ENCODE assay signal across 16 mouse cellular contexts in the genomic region with DNA sequence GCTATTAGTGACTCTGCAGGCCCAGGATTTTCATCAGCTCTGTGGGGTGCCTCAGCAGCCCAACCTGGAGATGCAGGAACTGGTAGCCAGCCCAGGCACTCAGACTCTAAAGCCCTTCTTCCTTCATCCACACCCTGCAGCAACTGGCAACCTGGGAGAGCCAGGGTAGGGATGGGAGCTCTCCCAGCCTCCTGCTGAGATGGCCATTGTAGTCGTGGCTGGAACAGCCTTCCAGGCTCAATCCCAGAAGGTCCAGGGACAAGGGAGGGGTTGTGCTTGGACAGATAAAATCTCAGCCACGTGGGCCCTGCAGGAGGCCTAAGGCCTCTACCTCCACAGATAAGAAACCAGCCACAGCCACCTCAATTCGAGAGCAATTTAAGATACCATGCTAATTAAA. TPM values are rescaled to one million over a fixed set of nuclear protein-coding genes. Genes with fewer than 3 reads are reported as not detected.
A peak's percentile ranks its signal among the peaks of the same experiment; 100 is the strongest.
DNase-seq lines count a peak whose midpoint lies in the region; ATAC-seq lines count a peak whose summit lies in the region.
"Had no signal": no experiment of that assay in that cellular context is flagged by ENCODE, and none has a peak within 500 bp of the region (broad histone marks: within the 10 kb centered on the region; RNA-seq: fewer than 3 reads in every experiment).

No protein-coding gene starts in this region.

- H3K9ac ChIP-seq in kidney, embryonic 16.5 days (replicated peaks; ENCODE audit: low read length), result no peak overlapping the region
- H3K9ac ChIP-seq in embryonic facial prominence, embryonic 15.5 days, result no peak overlapping the region
- H3K9ac ChIP-seq in stomach, embryonic 14.5 days (replicated peaks; ENCODE audit: low read depth, low read length), result no peak overlapping the region
- H3K9ac ChIP-seq: forebrain, embryonic 12.5 days had no signal

- no peak overlapping the region for H3K4me2 ChIP-seq in kidney, embryonic 16.5 days (replicated peaks; ENCODE audit: low read depth, low read length)
- H3K4me2 ChIP-seq in embryonic facial prominence, embryonic 15.5 days (replicated peaks), result no peak overlapping the region
- H3K4me2 ChIP-seq in stomach, embryonic 14.5 days (replicated peaks; ENCODE audit: low read depth, low read length), result no peak overlapping the region
- H3K4me2 ChIP-seq: forebrain, embryonic 12.5 days had no signal

- ATAC-seq in kidney, embryonic 16.5 days (ENCODE audit: low FRiP score, low TSS enrichment), result 0 out of 2 replicates have a peak, but pooled peaks have one; percentile 11
- ATAC-seq in embryonic facial prominence, embryonic 15.5 days (ENCODE audit: insufficient number of reproducible peaks, low FRiP score, low TSS enrichment, low read depth), result no peak
- ATAC-seq in stomach, embryonic 14.5 days (ENCODE audit: insufficient number of reproducible peaks, insufficient read depth, low FRiP score, low read depth), result no peak
- ATAC-seq: hindbrain, postnatal 0 days; Patski had no signal

- WGBS in kidney, embryonic 16.5 days, result 14% methylated on average over 3 of the region's 3 CpGs
- WGBS in embryonic facial prominence, embryonic 15.5 days, result 9% methylated on average over 3 of the region's 3 CpGs
- WGBS in stomach, embryonic 14.5 days, result 14% methylated on average over 3 of the region's 3 CpGs

- H3K4me1 ChIP-seq in kidney, embryonic 16.5 days (ENCODE audit: insufficient read depth, low read length), result peaks cover 43% of the 10 kb centered on the region
- peaks cover 54% of the 10 kb centered on the region for H3K4me1 ChIP-seq in embryonic facial prominence, embryonic 15.5 days
- peaks cover 15% of the 10 kb centered on the region for H3K4me1 ChIP-seq in stomach, embryonic 14.5 days (ENCODE audit: control insufficient read depth, insufficient read depth, low read length)

- no peaks in the 10 kb centered on the region for H3K36me3 ChIP-seq in kidney, embryonic 16.5 days (ENCODE audit: insufficient read depth, low read length)
- H3K36me3 ChIP-seq in embryonic facial prominence, embryonic 15.5 days, result no peaks in the 10 kb centered on the region
- H3K36me3 ChIP-seq in stomach, embryonic 14.5 days (ENCODE audit: control insufficient read depth, insufficient read depth, low read length), result no peaks in the 10 kb centered on the region
- H3K36me3 ChIP-seq: forebrain, embryonic 12.5 days had no signal

- no peak overlapping the region for H3K4me3 ChIP-seq in kidney, embryonic 16.5 days (ENCODE audit: low read length)
- no peak overlapping the region for H3K4me3 ChIP-seq in embryonic facial prominence, embryonic 15.5 days (replicated peaks)
- H3K4me3 ChIP-seq in stomach, embryonic 14.5 days (ENCODE audit: low read depth, low read length), result no peak overlapping the region
- H3K4me3 ChIP-seq: forebrain, embryonic 12.5 days; heart, adult 2 months had no signal

- H3K27ac ChIP-seq in kidney, embryonic 16.5 days (ENCODE audit: low read length), result peak overlapping the region; percentile 2; the same call in 1 of the 2 replicates
- peak overlapping the region; percentile 60; the same call in 1 of the 2 replicates for H3K27ac ChIP-seq in embryonic facial prominence, embryonic 15.5 days (replicated peaks)
- H3K27ac ChIP-seq in stomach, embryonic 14.5 days (ENCODE audit: low read length), result peak overlapping the region; percentile 13; the same call in 1 of the 2 replicates
- H3K27ac ChIP-seq: forebrain, embryonic 12.5 days; heart, adult 2 months; hindbrain, postnatal 0 days had no signal

- DNase-seq in kidney, adult 9 months, result no peak
- peak; percentile 45 for DNase-seq in MN1 (ENCODE audit: low spot score)
- DNase-seq in adrenal gland, postnatal 14 days, result no peak
- no peak for DNase-seq in ovary, postnatal 10 days (ENCODE audit: low spot score)
- DNase-seq: cerebellum, adult 2 months; heart, adult 2 months; heart, postnatal 10 days; layer of hippocampus, postnatal 36 days; lung, postnatal 36 days; midbrain, embryonic 14.5 days had no signal

- H3K9me3 ChIP-seq in kidney, embryonic 16.5 days (ENCODE audit: low read length), result no peaks in the 10 kb centered on the region
- H3K9me3 ChIP-seq in embryonic facial prominence, embryonic 15.5 days (replicated peaks), result no peaks in the 10 kb centered on the region
- no peaks in the 10 kb centered on the region for H3K9me3 ChIP-seq in stomach, embryonic 14.5 days (ENCODE audit: control insufficient read depth, low read depth, low read length)
- H3K9me3 ChIP-seq: forebrain, embryonic 12.5 days had no signal

- no peaks in the 10 kb centered on the region for H3K27me3 ChIP-seq in kidney, embryonic 16.5 days (ENCODE audit: insufficient read depth, low read length)
- H3K27me3 ChIP-seq in embryonic facial prominence, embryonic 15.5 days, result no peaks in the 10 kb centered on the region
- H3K27me3 ChIP-seq in stomach, embryonic 14.5 days (ENCODE audit: control insufficient read depth, insufficient read depth, low read length), result no peaks in the 10 kb centered on the region
- H3K27me3 ChIP-seq: forebrain, embryonic 12.5 days; Patski had no signal

RNA-seq across cellular contexts. Expression of a gene that starts 16.9 kb away (rescaled TPM):
- polyA plus RNA-seq in kidney, embryonic 16.5 days (2015; fragmentation: Nextera tagmentation; extraction: Ambion mirVana), result 11.5 and 12.1 TPM in 2 replicates
- polyA plus RNA-seq in embryonic facial prominence, embryonic 15.5 days (2015; fragmentation: Nextera tagmentation; extraction: Ambion mirVana), result 12.5 and 14.7 TPM in 2 replicates
- polyA plus RNA-seq in stomach, embryonic 14.5 days (2014; fragmentation: Nextera tagmentation; extraction: Ambion mirVana), result 9.7 and 10.0 TPM in 2 replicates
- 97.2 and 105 TPM in 2 replicates for total RNA-seq in adrenal gland, postnatal 14 days (2021)

Comparison
In these comparisons a context has a peak if more than half of its experiments do, and no peak if none do; other contexts are left out.
1. H3K27ac ChIP-seq: peak in every context shown above with its lines; median percentile 60 in embryonic facial prominence, embryonic 15.5 days; 13 in stomach, embryonic 14.5 days; 2 in kidney, embryonic 16.5 days.